In the genomic region with DNA sequence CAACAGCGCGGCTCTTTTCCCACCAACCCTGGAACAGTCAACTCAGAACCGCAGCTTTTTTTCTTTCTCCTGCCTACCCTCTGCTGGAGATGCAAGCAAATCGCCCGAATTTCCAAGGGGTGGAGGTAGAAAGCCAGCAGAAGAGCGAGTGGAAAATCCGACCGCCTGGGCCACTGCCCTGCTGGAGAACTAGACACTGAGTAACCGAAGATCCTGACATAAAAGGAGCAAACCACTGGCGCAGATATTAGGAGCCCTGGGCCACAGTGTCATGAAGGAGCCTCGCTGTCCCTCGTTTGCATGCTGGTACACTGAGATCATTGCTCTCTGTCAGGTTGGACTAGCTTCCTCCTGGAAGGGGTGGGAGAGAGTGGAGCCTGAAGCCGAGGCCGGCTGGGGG, we compare ENCODE assay signal across 9 mouse cellular contexts. TPM values are rescaled to one million over a fixed set of nuclear protein-coding genes. Genes with fewer than 3 reads are reported as not detected.
DNase-seq lines count a peak whose midpoint lies in the region; ATAC-seq lines count a peak whose summit lies in the region.
"Had no signal": no experiment of that assay in that cellular context is flagged by ENCODE, and none has a peak within 500 bp of the region (broad histone marks: within the 10 kb centered on the region; RNA-seq: fewer than 3 reads in every experiment).

No protein-coding gene starts in this region.

- H3K36me3 ChIP-seq in heart, embryonic 11.5 days (ENCODE audit: control insufficient read depth, insufficient read depth, low read length): no peaks in the 10 kb centered on the region
- H3K36me3 ChIP-seq in hindbrain, embryonic 14.5 days (replicated peaks; ENCODE audit: control insufficient read depth, insufficient read depth): no peaks in the 10 kb centered on the region
- H3K36me3 ChIP-seq in midbrain, embryonic 11.5 days (ENCODE audit: control insufficient read depth, insufficient read depth, low read length): no peaks in the 10 kb centered on the region
- H3K36me3 ChIP-seq: liver, embryonic 15.5 days had no signal

- no peaks in the 10 kb centered on the region for H3K9me3 ChIP-seq in heart, embryonic 11.5 days (replicated peaks; ENCODE audit: control insufficient read depth, low read length)
- no peaks in the 10 kb centered on the region for H3K9me3 ChIP-seq in hindbrain, embryonic 14.5 days (ENCODE audit: control insufficient read depth, low read length)
- no peaks in the 10 kb centered on the region for H3K9me3 ChIP-seq in midbrain, embryonic 11.5 days (ENCODE audit: control insufficient read depth, low read length)
- H3K9me3 ChIP-seq: liver, embryonic 15.5 days had no signal

- H3K4me3 ChIP-seq in heart, embryonic 11.5 days (ENCODE audit: low read depth, low read length): peak overlapping the region; percentile 4; the same call in 1 of the 2 replicates
- H3K4me3 ChIP-seq in hindbrain, embryonic 14.5 days (replicated peaks; ENCODE audit: low read length): no peak overlapping the region
- no peak overlapping the region for H3K4me3 ChIP-seq in midbrain, embryonic 11.5 days (ENCODE audit: low read depth, low read length)
- H3K4me3 ChIP-seq: liver, embryonic 15.5 days had no signal

- WGBS in heart, embryonic 11.5 days (ENCODE audit: insufficient replicate concordance): 2% methylated on average over 14 of the region's 14 CpGs
- 4% methylated on average over 14 of the region's 14 CpGs for WGBS in hindbrain, embryonic 14.5 days
- under 1% methylated on average over 14 of the region's 14 CpGs for WGBS in midbrain, embryonic 11.5 days

- H3K4me2 ChIP-seq in heart, embryonic 11.5 days: peak overlapping the region; percentile 25
- peak overlapping the region; percentile 20 for H3K4me2 ChIP-seq in hindbrain, embryonic 14.5 days (replicated peaks)
- 0 out of 2 replicates have a peak overlapping the region, but pooled peaks have one; percentile 7 for H3K4me2 ChIP-seq in midbrain, embryonic 11.5 days
- H3K4me2 ChIP-seq: liver, embryonic 15.5 days had no signal

- H3K4me1 ChIP-seq in heart, embryonic 11.5 days (ENCODE audit: control insufficient read depth, insufficient read depth, low read length): peaks cover 6% of the 10 kb centered on the region
- peaks cover 8% of the 10 kb centered on the region for H3K4me1 ChIP-seq in hindbrain, embryonic 14.5 days (replicated peaks; ENCODE audit: control insufficient read depth, insufficient read depth, low read length)
- peaks cover 10% of the 10 kb centered on the region for H3K4me1 ChIP-seq in midbrain, embryonic 11.5 days (ENCODE audit: control insufficient read depth, insufficient read depth, low read length)

- ATAC-seq in heart, embryonic 11.5 days (replicated peaks; ENCODE audit: insufficient number of reproducible peaks, low FRiP score, low TSS enrichment): no peak
- peak; percentile 26; the same call in 1 of the 2 replicates for ATAC-seq in hindbrain, embryonic 14.5 days (ENCODE audit: low FRiP score)
- ATAC-seq in midbrain, embryonic 11.5 days (ENCODE audit: low FRiP score): peak; percentile 48; the same call in 1 of the 2 replicates

- no peak overlapping the region for H3K9ac ChIP-seq in heart, embryonic 11.5 days (ENCODE audit: low read depth, low read length)
- no peak overlapping the region for H3K9ac ChIP-seq in hindbrain, embryonic 14.5 days
- no peak overlapping the region for H3K9ac ChIP-seq in midbrain, embryonic 11.5 days (ENCODE audit: low read length)
- H3K9ac ChIP-seq: liver, embryonic 15.5 days had no signal

- intact Hi-C loops in heart, postnatal 14 days (cut with DNase I): loop anchor here (5.0 kb wide), 1 partner anchor 230 kb away; no protein-coding TSS in a partner anchor

- H3K27ac ChIP-seq in heart, embryonic 11.5 days (ENCODE audit: low read depth, low read length): no peak overlapping the region
- no peak overlapping the region for H3K27ac ChIP-seq in hindbrain, embryonic 14.5 days
- H3K27ac ChIP-seq in midbrain, embryonic 11.5 days (ENCODE audit: low read depth, low read length): no peak overlapping the region
- H3K27ac ChIP-seq: liver, embryonic 15.5 days had no signal

- no peak for DNase-seq in heart, postnatal 14 days
- peak; percentile 59 for DNase-seq in Muller cell, postnatal 12 days (ENCODE audit: inconsistent ontology term)
- DNase-seq in hindbrain, embryonic 14.5 days (ENCODE audit: low spot score): peak; percentile 46
- peak; percentile 92 for DNase-seq in midbrain, embryonic 11.5 days (ENCODE audit: low spot score, missing footprints)
- no peak for DNase-seq in thymus, postnatal 4 days
- no peak for DNase-seq in adrenal gland, postnatal 36 days
- no peak for DNase-seq in adrenal gland, adult 2 months

- peaks cover 32% of the 10 kb centered on the region; the same call in 1 of the 2 replicates for H3K27me3 ChIP-seq in heart, embryonic 11.5 days (ENCODE audit: control insufficient read depth, insufficient read depth, low read length)
- peaks cover 63% of the 10 kb centered on the region for H3K27me3 ChIP-seq in hindbrain, embryonic 14.5 days (ENCODE audit: control insufficient read depth, insufficient read depth, low read length)
- H3K27me3 ChIP-seq in midbrain, embryonic 11.5 days (ENCODE audit: control insufficient read depth, insufficient read depth, low read length): peaks cover 68% of the 10 kb centered on the region

RNA-seq across cellular contexts. Expression of gene Tmem174, which starts 49.6 kb away (rescaled TPM):
- polyA plus RNA-seq in heart, embryonic 11.5 days (2014; fragmentation: Nextera tagmentation; extraction: Ambion mirVana): 0.16 and 0.23 TPM in 2 replicates
- total RNA-seq in heart, postnatal 14 days (2021): not detected
- not detected in 2 replicates for polyA plus RNA-seq in hindbrain, embryonic 14.5 days (2014; fragmentation: Nextera tagmentation; extraction: Ambion mirVana)
- polyA plus RNA-seq in midbrain, embryonic 11.5 days (2014; fragmentation: Nextera tagmentation; extraction: Ambion mirVana): not detected in 2 replicates
- not detected for total RNA-seq in adrenal gland, postnatal 36 days (2021)
- total RNA-seq in adrenal gland, adult 2 months (2021): not detected
- not detected in 2 replicates for polyA plus RNA-seq in adrenal gland, adult 2 months (2012; rRNA removed)
- polyA plus RNA-seq: liver, embryonic 15.5 days had no signal

Comparison
In these comparisons a context has a peak if more than half of its experiments do, and no peak if none do; other contexts are left out.
1. DNase-seq: peak in Muller cell, postnatal 12 days (single experiment), hindbrain, embryonic 14.5 days (single experiment) and midbrain, embryonic 11.5 days (single experiment); none in heart, postnatal 14 days (0 of 2), thymus, postnatal 4 days (single experiment), adrenal gland, postnatal 36 days (0 of 2) and adrenal gland, adult 2 months (single experiment).
2. Peak in every context shown above with its lines, with median percentiles within 50 percentile points of each other: H3K4me2 ChIP-seq.